Mouse (Mus musculus): ENCODE data around the gene Appl1. TPM values are rescaled to one million over a fixed set of nuclear protein-coding genes. Genes with fewer than 3 reads are reported as not detected.

Appl1 gene
- 26.0 and 29.9 TPM in 2 replicates for polyA plus RNA-seq (2012; rRNA removed)

DNA sequence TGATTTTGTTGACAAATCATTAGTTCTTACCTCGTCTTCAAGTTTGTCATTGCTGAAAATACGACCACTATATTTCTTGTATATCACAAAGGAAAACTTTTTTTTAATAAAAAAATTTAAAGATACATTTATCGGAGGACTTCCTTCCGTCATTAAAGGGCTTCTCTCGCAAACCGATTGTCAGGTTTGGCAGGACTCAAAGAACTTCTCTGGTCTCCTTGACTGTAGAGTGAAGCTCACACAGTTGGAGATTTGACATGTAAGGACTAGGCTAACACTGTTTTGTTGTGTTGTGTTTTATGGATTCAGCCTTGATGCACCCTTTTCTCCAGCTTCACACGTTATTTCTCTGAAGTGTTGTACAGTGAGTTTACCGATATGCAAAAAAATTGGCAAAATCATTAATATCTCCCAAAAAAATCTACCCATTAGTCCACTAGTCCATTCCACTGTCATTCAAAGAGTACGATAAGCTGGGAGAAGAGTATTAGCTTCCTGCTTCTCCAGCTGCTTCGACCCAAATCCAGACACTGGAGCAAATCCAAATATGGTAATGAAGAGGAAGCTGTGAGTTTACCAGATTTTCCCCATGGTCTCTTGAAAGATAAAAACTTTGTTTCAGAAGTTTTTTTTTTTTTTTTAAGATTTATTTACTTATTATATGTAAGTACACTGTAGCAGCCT is at the start of gene Appl1:
Gene Appl1, minus strand, starts transcription at position 127 of the 684 bp plus-strand sequence.

DNA sequence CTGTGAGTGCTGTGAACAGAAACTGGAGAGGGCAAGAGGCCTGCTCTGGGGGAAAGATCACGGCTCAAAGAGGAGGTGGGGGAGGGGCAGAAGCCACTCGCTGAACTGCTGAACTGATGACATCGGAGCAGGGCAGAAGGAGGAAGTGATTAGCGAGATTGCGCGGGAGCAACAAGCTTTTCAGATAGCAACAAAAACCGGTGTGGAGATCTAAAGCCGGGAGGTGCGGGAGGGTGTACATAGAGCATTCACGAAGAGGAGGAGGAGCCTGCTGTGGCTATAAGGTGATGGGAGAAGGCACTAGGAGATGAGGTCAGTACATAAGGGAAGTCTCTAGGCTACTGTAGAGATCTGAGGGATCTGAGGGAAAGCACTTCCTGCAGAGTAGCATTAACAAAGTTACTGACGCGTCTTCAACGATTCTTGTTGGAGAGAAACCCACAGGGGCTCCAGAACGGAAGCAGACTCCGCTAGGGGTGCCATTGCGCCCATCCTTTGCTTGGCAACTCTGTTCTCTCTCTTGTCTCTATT is 23.2 kb upstream of the Appl1 start, which contains the start of gene Hesx1:
Gene Hesx1, plus strand, starts transcription at position 206 of the 531 bp plus-strand sequence.

DNA sequence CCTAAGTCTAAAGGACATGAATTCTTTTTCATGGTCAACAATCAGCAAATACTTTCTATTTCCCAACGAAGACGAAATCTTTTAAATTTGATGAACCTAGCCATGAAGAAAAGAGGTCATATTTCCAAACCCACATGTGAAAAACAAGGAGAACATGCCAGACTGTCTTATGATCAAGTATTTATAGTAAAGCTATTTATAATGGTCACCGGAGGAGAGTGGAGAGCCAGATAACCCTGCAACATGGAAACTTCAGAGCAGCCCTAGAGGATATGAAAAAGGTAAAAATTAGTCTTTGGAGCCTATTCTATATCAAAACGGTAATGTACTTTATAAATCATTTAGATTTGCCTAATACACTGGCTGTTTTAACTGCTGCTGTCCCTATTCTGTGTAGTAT is 76.6 kb downstream of the Appl1 start, which contains the start of gene Asb14:
Gene Asb14, plus strand, starts transcription at position 166 of the 400 bp plus-strand sequence.

Other genes starting within 250 kb of the Appl1 start
- 0.08 TPM in 1 of 2 replicates, not detected in the other for gene Asb14, start 76.7 kb downstream of the Appl1 start, polyA plus RNA-seq (2012; rRNA removed)
- not detected in 2 replicates for gene Hesx1, start 23.2 kb upstream of the Appl1 start, polyA plus RNA-seq (2012; rRNA removed)
- gene Il17rd, start 67.7 kb upstream of the Appl1 start, polyA plus RNA-seq (2012; rRNA removed): 5.0 and 7.3 TPM in 2 replicates
- 2.9 and 4.5 TPM in 2 replicates for gene Arhgef3, start 143.7 kb upstream of the Appl1 start, polyA plus RNA-seq (2012; rRNA removed)